In the genomic region with DNA sequence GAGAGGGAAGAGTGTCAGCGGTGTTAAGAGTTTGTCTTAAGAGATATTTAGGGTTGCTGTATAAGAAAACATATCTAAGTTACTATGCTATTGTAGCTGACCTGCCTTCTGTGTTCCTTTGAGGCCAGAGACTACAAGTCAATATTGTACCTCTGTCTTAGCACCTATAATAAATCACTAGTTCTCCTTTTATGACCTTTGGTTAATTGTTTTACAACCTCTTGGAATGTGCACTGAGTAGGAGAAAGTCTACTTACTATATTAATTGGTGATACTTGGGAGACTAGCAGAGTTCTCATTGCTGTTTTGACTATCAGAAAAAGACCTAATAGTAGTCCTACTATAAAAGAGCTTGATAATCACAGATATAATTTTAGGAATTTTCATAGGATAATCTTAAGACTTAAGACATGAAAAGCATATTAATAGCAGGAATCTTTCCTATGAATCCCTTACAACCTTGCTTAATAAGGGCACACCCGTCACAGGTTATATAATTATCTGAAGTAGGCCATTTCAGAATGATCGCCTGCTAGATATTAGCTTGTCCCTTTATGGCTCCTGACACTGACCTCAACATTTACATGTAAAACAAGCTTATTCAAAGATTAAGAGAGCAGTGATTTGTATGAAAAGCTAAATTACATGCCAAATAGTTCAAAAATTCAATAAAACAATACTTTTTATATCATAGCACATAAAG, we compare ENCODE assay signal across 27 mouse cellular contexts.
DNase-seq lines count a peak whose midpoint lies in the region; ATAC-seq lines count a peak whose summit lies in the region.
"Had no signal": no experiment of that assay in that cellular context is flagged by ENCODE, and none has a peak within 500 bp of the region (broad histone marks: within the 10 kb centered on the region; RNA-seq: fewer than 3 reads in every experiment).

No protein-coding gene starts in this region.

- no peaks in the 10 kb centered on the region for H3K9me3 ChIP-seq in intestine, embryonic 16.5 days (ENCODE audit: control insufficient read depth, low read length)
- H3K9me3 ChIP-seq: embryonic facial prominence, embryonic 13.5 days; embryonic facial prominence, embryonic 15.5 days; forebrain, embryonic 12.5 days had no signal

- H3K9ac ChIP-seq in intestine, embryonic 16.5 days (ENCODE audit: low read depth, low read length): no peak overlapping the region
- H3K9ac ChIP-seq: embryonic facial prominence, embryonic 13.5 days; embryonic facial prominence, embryonic 15.5 days; forebrain, embryonic 12.5 days had no signal

- no peak overlapping the region for H3K4me2 ChIP-seq in intestine, embryonic 16.5 days (ENCODE audit: low read depth, low read length)
- H3K4me2 ChIP-seq: embryonic facial prominence, embryonic 13.5 days; embryonic facial prominence, embryonic 15.5 days; forebrain, embryonic 12.5 days had no signal

- no peaks in the 10 kb centered on the region for H3K27me3 ChIP-seq in intestine, embryonic 16.5 days (replicated peaks; ENCODE audit: control insufficient read depth, insufficient read depth, low read length)
- H3K27me3 ChIP-seq: CH12.LX; embryonic facial prominence, embryonic 13.5 days; embryonic facial prominence, embryonic 15.5 days; forebrain, embryonic 12.5 days; Patski had no signal

- H3K4me1 ChIP-seq in intestine, embryonic 16.5 days (ENCODE audit: control insufficient read depth, insufficient read depth, low read length): no peaks in the 10 kb centered on the region
- H3K4me1 ChIP-seq: embryonic facial prominence, embryonic 13.5 days; embryonic facial prominence, embryonic 15.5 days; forebrain, embryonic 10.5 days; forebrain, embryonic 12.5 days had no signal

- peak; percentile 7 for DNase-seq in kidney, adult 9 months
- DNase-seq in kidney, postnatal 4 days: no peak
- DNase-seq in gastrocnemius, adult 8-10 months (ENCODE audit: low spot score in 2 of 2): no peak
- DNase-seq in layer of hippocampus, postnatal 14 days (ENCODE audit: low spot score in 2 of 2): no peak
- DNase-seq: adrenal gland, adult 8-10 months; adrenal gland, postnatal 14 days; adrenal gland, postnatal 36 days; B cell, adult 2 months; cerebellum, adult 11-12 months; cerebellum, adult 2 months; cerebellum, adult 9-10 months; cerebellum, postnatal 10 days; cerebellum, postnatal 25 days; embryo, embryonic 11 days had no signal

- 66% methylated on average over 3 of the region's 3 CpGs for WGBS in intestine, embryonic 16.5 days

- peak; percentile 99 for ATAC-seq in intestine, embryonic 16.5 days
- ATAC-seq: activated CD4-positive, CD25-positive, alpha-beta regulatory T cell, adult 4 months; CD4-positive, CD25-positive, alpha-beta regulatory T cell, adult 4 months; forebrain, embryonic 14.5 days; forebrain, embryonic 16.5 days; Patski had no signal

- H3K4me3 ChIP-seq in intestine, embryonic 16.5 days (ENCODE audit: low read length): no peak overlapping the region
- H3K4me3 ChIP-seq: embryonic facial prominence, embryonic 13.5 days; embryonic facial prominence, embryonic 15.5 days; erythroblast, embryonic 14.5 days; forebrain, embryonic 10.5 days; forebrain, embryonic 12.5 days had no signal

- H3K36me3 ChIP-seq in intestine, embryonic 16.5 days (ENCODE audit: control insufficient read depth, insufficient read depth, low read length): no peaks in the 10 kb centered on the region
- H3K36me3 ChIP-seq: embryonic facial prominence, embryonic 13.5 days; embryonic facial prominence, embryonic 15.5 days; forebrain, embryonic 10.5 days; forebrain, embryonic 12.5 days; G1E had no signal

- no peak overlapping the region for H3K27ac ChIP-seq in intestine, embryonic 16.5 days (ENCODE audit: low read length)
- H3K27ac ChIP-seq: embryonic facial prominence, embryonic 13.5 days; embryonic facial prominence, embryonic 15.5 days; forebrain, embryonic 10.5 days; forebrain, embryonic 12.5 days had no signal
